Mouse (Mus musculus) heart, adult 2 months (tissue): ENCODE results near the gene Epas1. TPM values are rescaled to one million over a fixed set of nuclear protein-coding genes. Genes with fewer than 3 reads are reported as not detected.
A peak's percentile ranks its signal among the peaks of the same experiment; 100 is the strongest.

Experiments used
- DNase-seq, 2 experiments: peaks; one replicate each; pipeline ENCODE4 v3.0.0; 2021
- H3K27ac ChIP-seq: fragments of 200-600 bp; 2 replicates; pipeline ENCODE4 v1.8.1; 2022
- H3K27me3 ChIP-seq: fragments of 200-500 bp; 2 replicates; pipeline ENCODE4 v1.6.1; 2012; ENCODE audit warnings: mild to moderate bottlenecking, low read length, inconsistent platforms, mixed read lengths; ENCODE audit not compliant: control insufficient read depth, insufficient read depth
- H3K36me3 ChIP-seq: fragments of 200-500 bp; 2 replicates; pipeline ENCODE4 v1.6.1; 2012; ENCODE audit warnings: low read length, inconsistent platforms; ENCODE audit not compliant: control insufficient read depth, insufficient read depth
- H3K4me1 ChIP-seq: fragments of 200-500 bp; 2 replicates; pipeline ENCODE4 v1.6.1; 2011; ENCODE audit warnings: low read length; ENCODE audit not compliant: control insufficient read depth, insufficient read depth
- H3K4me3 ChIP-seq: fragments of 200-600 bp; 2 replicates; pipeline ENCODE4 v1.8.1; 2022
- H3K79me2 ChIP-seq: fragments of 200-500 bp; replicated peaks from 2 replicates; pipeline ENCODE4 v1.6.1; 2012; ENCODE audit warnings: mild to moderate bottlenecking, inconsistent platforms, low read length, moderate library complexity, mixed read lengths; ENCODE audit not compliant: control insufficient read depth, insufficient read depth
- H3K9ac ChIP-seq: fragments of 200-500 bp; 2 replicates; pipeline ENCODE4 v1.6.1; 2012; ENCODE audit warnings: low read depth, mild to moderate bottlenecking, control low read depth, inconsistent platforms, low read length, mixed read lengths
- CTCF ChIP-seq: fragments of 200-600 bp; IDR thresholded peaks from 2 replicates; pipeline ENCODE4 v1.8.1; 2022; ENCODE audit warnings: antibody characterized with exemption, mild to moderate bottlenecking, moderate library complexity
- EP300 ChIP-seq: fragments of 200-500 bp; IDR thresholded peaks from 2 replicates; pipeline ENCODE4 v1.6.1; 2011; ENCODE audit warnings: low read depth, low read length, control low read depth; ENCODE audit not compliant: insufficient read depth
- POLR2A ChIP-seq: fragments of 200-500 bp; IDR thresholded peaks from 2 replicates; pipeline ENCODE4 v1.6.1; 2011; ENCODE audit warnings: mild to moderate bottlenecking, low read depth, low read length, control low read depth; ENCODE audit not compliant: insufficient read depth
- WGBS: fragments of 180-500 bp; shearing (Covaris S2); methylation state at CpG from one replicate; pipeline ENCODE4 v1.1.7; 2018; 5-methylcytosine and 5-hydroxymethylcytosine counted together
- intact Hi-C: fragments of 180-260 bp; cut with DNase I; formaldehyde crosslinking; loops from one replicate; pipeline ENCODE4 v1.15.1; 2025
- polyA plus RNA-seq: library from polyadenylated mRNA; depleted of rRNA; stranded (reverse); fragments of >200 nt; gene quantifications from 2 replicates; pipeline ENCODE4 v1.2.3, GENCODE M21; 2012
- total RNA-seq, 2 experiments: library from RNA; stranded (reverse); gene quantifications; 2 replicates each; pipeline ENCODE4 v1.2.3; 2021

Epas1 gene
- total and polyA plus RNA-seq, 3 experiments: 119 to 277 (median 244) TPM

DNA sequence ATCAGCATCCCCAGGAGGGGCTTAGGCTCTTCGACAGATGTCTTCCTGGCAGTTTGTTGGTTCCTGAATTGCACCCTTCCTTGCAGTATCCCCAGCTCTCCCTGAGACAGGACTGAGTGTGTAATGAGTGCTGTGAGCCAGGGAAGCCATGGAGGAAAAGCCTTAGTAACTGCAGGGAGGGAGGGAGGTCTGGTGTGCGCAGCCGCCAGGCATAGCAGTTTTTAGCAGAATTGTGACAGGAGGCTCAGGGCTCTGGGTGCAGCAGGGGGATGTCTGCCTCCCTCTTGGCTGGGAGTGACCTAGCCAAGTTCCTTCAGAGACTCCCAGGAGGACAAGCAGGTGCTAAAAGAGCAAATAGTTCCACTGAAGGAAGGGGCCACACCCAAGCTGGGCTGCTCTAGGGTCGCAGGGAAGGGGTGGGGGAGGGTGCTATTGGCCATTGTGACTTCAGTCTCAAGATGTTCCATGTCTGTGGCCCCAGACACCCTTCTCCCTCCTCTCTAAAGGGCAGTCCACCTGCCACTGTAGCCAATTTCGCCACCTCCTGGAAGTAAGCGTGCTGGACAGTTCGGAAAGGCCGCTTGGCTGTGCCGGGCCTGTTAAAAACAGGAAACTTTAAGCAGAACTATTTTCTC, 49.0 kb downstream of the Epas1 start:
- Histone ChIP-seq H3K27ac (peak overlapping the region; percentile 93), H3K36me3 (peaks cover 35% of the 10 kb centered on the region), H3K9ac (peak overlapping the region; percentile 39), H3K4me1 (peaks cover 32% of the 10 kb centered on the region), H3K4me3 (0 out of 2 replicates have a peak overlapping the region, but pooled peaks have one; percentile 30), H3K27me3 (no peaks in the 10 kb centered on the region), H3K79me2 (no peaks in the 10 kb centered on the region)
- WGBS: 20% methylated on average over 9 of the region's 9 CpGs
- intact Hi-C loops: loop anchor here (1.0 to 5.0 kb wide), 6 partner anchors 32 to 306 kb away; partner anchors contain the start of gene Epas1
- peak; percentile 74 to 83 for DNase-seq
- TF ChIP-seq CTCF (peak; percentile 90), EP300 (peak; percentile 98), POLR2A (peak; percentile 60)

GRCm38 (mm10) chr17:86803147-86803546, 49.6 kb downstream of the Epas1 start:
- H3K4me3 ChIP-seq: no peak overlapping the region
- H3K4me1 ChIP-seq: peaks cover 31% of the 10 kb centered on the region
- no peak for TF ChIP-seq CTCF
- no peak for TF ChIP-seq POLR2A
- TF ChIP-seq EP300: 0 out of 2 replicates have a peak, but pooled peaks have one; percentile 51
- WGBS: 53% methylated on average over 10 of the region's 10 CpGs
- peak overlapping the region; percentile 93 for H3K27ac ChIP-seq
- peak; percentile 66 to 67 for DNase-seq
- H3K79me2 ChIP-seq: no peaks in the 10 kb centered on the region
- intact Hi-C loops: loop anchor here (2.0 to 5.0 kb wide), 4 partner anchors 90 to 306 kb away; no protein-coding TSS in a partner anchor
- H3K27me3 ChIP-seq: no peaks in the 10 kb centered on the region
- peaks cover 28% of the 10 kb centered on the region for H3K36me3 ChIP-seq
- H3K9ac ChIP-seq: peak overlapping the region; percentile 38

DNA sequence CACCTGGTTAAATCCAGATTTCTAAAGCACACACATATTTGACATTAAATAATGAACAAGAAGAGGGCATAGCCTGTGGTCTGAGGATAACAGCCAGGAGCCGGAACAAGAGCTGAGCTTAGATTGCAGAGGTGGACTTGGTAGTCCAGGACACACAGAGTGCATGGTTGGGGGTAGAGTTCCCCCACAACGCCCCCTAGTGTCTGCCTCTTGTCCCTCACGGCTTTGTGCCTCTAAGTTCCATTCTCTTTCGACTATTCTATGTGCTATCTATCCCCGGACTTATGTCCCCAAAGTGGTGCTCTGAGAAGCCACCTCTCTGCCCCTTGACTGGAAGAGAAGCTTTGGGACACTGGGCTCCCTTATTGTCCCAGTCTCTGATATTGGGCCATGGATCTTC, 50.2 kb downstream of the Epas1 start:
- H3K4me3 ChIP-seq: no peak overlapping the region
- no peaks in the 10 kb centered on the region for H3K27me3 ChIP-seq
- peaks cover 24% of the 10 kb centered on the region for H3K36me3 ChIP-seq
- H3K79me2 ChIP-seq: no peaks in the 10 kb centered on the region
- no peak for TF ChIP-seq EP300
- TF ChIP-seq POLR2A: no peak
- peak; percentile 66 for TF ChIP-seq CTCF
- WGBS: 68% methylated on average over 5 of the region's 5 CpGs
- no peak overlapping the region for H3K9ac ChIP-seq
- peak overlapping the region; percentile 93 for H3K27ac ChIP-seq
- intact Hi-C loops: loop anchor here (2.0 to 5.0 kb wide), 4 partner anchors 91 to 307 kb away; no protein-coding TSS in a partner anchor
- peaks cover 26% of the 10 kb centered on the region for H3K4me1 ChIP-seq
- peak in 1 of 2 experiments; percentile 43 for DNase-seq

- H3K36me3 ChIP-seq: peaks cover 13% of the 10 kb centered on the region
- H3K27ac ChIP-seq: peak overlapping the region; percentile 27; the same call in 1 of the 2 replicates
- peak in 1 of 2 experiments; percentile 47 for DNase-seq
- WGBS: 5% methylated on average over 4 of the region's 4 CpGs
- H3K9ac ChIP-seq: no peak overlapping the region
- peaks cover 5% of the 10 kb centered on the region for H3K4me1 ChIP-seq
- peak; percentile 84 for TF ChIP-seq CTCF
- peak; percentile 65; the same call in 1 of the 2 replicates for TF ChIP-seq EP300
- 0 out of 2 replicates have a peak, but pooled peaks have one; percentile 25 for TF ChIP-seq POLR2A
- intact Hi-C loops: loop anchor here (2.0 kb wide), 1 partner anchor 275 kb away; no protein-coding TSS in a partner anchor
- H3K4me3 ChIP-seq: no peak overlapping the region
- H3K27me3 ChIP-seq: no peaks in the 10 kb centered on the region
- H3K79me2 ChIP-seq: no peaks in the 10 kb centered on the region
These were observed 58.5 kb downstream of the Epas1 start for GRCm38 (mm10) chr17:86812029-86812428.

GRCm38 (mm10) chr17:86814320-86814719, 60.8 kb downstream of the Epas1 start:
- H3K36me3 ChIP-seq: peaks cover 20% of the 10 kb centered on the region
- H3K27ac ChIP-seq: no peak overlapping the region
- intact Hi-C loops: no loop called here
- DNase-seq: no peak
- H3K4me1 ChIP-seq: peaks cover 5% of the 10 kb centered on the region
- no peak overlapping the region for H3K4me3 ChIP-seq
- no peaks in the 10 kb centered on the region for H3K27me3 ChIP-seq
- TF ChIP-seq POLR2A (no peak), CTCF (no peak), EP300 (no peak)
- WGBS: 42% methylated on average over 1 of the region's 1 CpGs
- no peak overlapping the region for H3K9ac ChIP-seq
- H3K79me2 ChIP-seq: no peaks in the 10 kb centered on the region
